Mouse (Mus musculus): ENCODE measurements around the gene Zfp954.
A peak's percentile ranks its signal among the peaks of the same experiment; 100 is the strongest.
"Not testable (repeated sequence)": the region's sequence is repeated elsewhere in the genome, so short reads cannot be mapped to it uniquely, and the experiment has no call there.

Gene Zfp954

GRCm38 (mm10) chr7:7120921-7121601, at the start of gene Zfp954:
Zfp954 (minus strand) TSS chr7:7121488.
- peak; percentile 58 for DNase-seq (ENCODE audit: low read depth, low spot score)

GRCm38 (mm10) chr7:7145991-7146608, 24.8 kb upstream of the Zfp954 start:
- DNase-seq (ENCODE audit: low read depth, low spot score) = no peak

- DNase-seq (ENCODE audit: low read depth, low spot score) = no peak
These were observed 22.9 kb upstream of the Zfp954 start for GRCm38 (mm10) chr7:7144215-7144614.

GRCm38 (mm10) chr7:7136379-7136866, 15.1 kb upstream of the Zfp954 start, which contains the start of gene Zfp773:
Zfp773 (minus strand) TSS chr7:7136755.
- DNase-seq (ENCODE audit: low read depth, low spot score) = no peak

GRCm38 (mm10) chr7:7132751-7133150, 11.5 kb upstream of the Zfp954 start:
- no peak for DNase-seq (ENCODE audit: low read depth, low spot score)

GRCm38 (mm10) chr7:7130491-7131124, 9.3 kb upstream of the Zfp954 start:
- DNase-seq (ENCODE audit: low read depth, low spot score) = not testable (repeated sequence)

- no peak for DNase-seq (ENCODE audit: low read depth, low spot score)
These were observed 303 bp upstream of the Zfp954 start for GRCm38 (mm10) chr7:7121602-7121980.

- no peak for DNase-seq (ENCODE audit: low read depth, low spot score)
These were observed 2.8 kb downstream of the Zfp954 start for GRCm38 (mm10) chr7:7118441-7118840.

GRCm38 (mm10) chr7:7108501-7108900, 12.8 kb downstream of the Zfp954 start:
- DNase-seq (ENCODE audit: low read depth, low spot score) = no peak
